Mouse (Mus musculus): Measurements from ENCODE around the gene Khsrp. TPM values are rescaled to one million over a fixed set of nuclear protein-coding genes. Genes with fewer than 3 reads are reported as not detected.

The Khsrp gene
- polyA plus RNA-seq, 1 experiment from 2014 or later = 40.0 TPM

Other genes starting within 250 kb of the Khsrp start
- 2.3 and 2.4 TPM in 2 replicates for gene Rfx2, start 200.5 kb downstream of the Khsrp start, polyA plus RNA-seq (2014; fragmentation: Nextera tagmentation; extraction: Ambion mirVana)
- gene Acsbg2, start 157.1 kb downstream of the Khsrp start, polyA plus RNA-seq (2014; fragmentation: Nextera tagmentation; extraction: Ambion mirVana) = not detected in 2 replicates
- gene 1700061G19Rik, start 156.0 kb downstream of the Khsrp start, polyA plus RNA-seq (2014; fragmentation: Nextera tagmentation; extraction: Ambion mirVana) = 0.13 and 0.22 TPM in 2 replicates
- gene Mllt1, start 96.1 kb downstream of the Khsrp start, polyA plus RNA-seq (2014; fragmentation: Nextera tagmentation; extraction: Ambion mirVana) = 26.8 and 27.2 TPM in 2 replicates
- not detected in 2 replicates for gene Acer1, start 49.4 kb downstream of the Khsrp start, polyA plus RNA-seq (2014; fragmentation: Nextera tagmentation; extraction: Ambion mirVana)
- 148 and 159 TPM in 2 replicates for gene Clpp, start 41.2 kb downstream of the Khsrp start, polyA plus RNA-seq (2014; fragmentation: Nextera tagmentation; extraction: Ambion mirVana)
- 39.5 and 40.2 TPM in 2 replicates for gene Alkbh7, start 34.2 kb downstream of the Khsrp start, polyA plus RNA-seq (2014; fragmentation: Nextera tagmentation; extraction: Ambion mirVana)
- not detected in 2 replicates for gene Pspn, start 31.5 kb downstream of the Khsrp start, polyA plus RNA-seq (2014; fragmentation: Nextera tagmentation; extraction: Ambion mirVana)
- gene Gtf2f1, start 20.2 kb downstream of the Khsrp start, polyA plus RNA-seq (2014; fragmentation: Nextera tagmentation; extraction: Ambion mirVana) = 70.1 and 71.1 TPM in 2 replicates
- 0.18 TPM in 1 of 2 replicates, not detected in the other for gene Gm17949, start 20.1 kb downstream of the Khsrp start, polyA plus RNA-seq (2014; fragmentation: Nextera tagmentation; extraction: Ambion mirVana)
- not detected in 2 replicates for gene Slc25a41, start 10.1 kb upstream of the Khsrp start, polyA plus RNA-seq (2014; fragmentation: Nextera tagmentation; extraction: Ambion mirVana)
- 5.1 and 5.3 TPM in 2 replicates for gene Crb3, start 27.6 kb upstream of the Khsrp start, polyA plus RNA-seq (2014; fragmentation: Nextera tagmentation; extraction: Ambion mirVana)
- gene Slc25a23, start 28.3 kb upstream of the Khsrp start, polyA plus RNA-seq (2014; fragmentation: Nextera tagmentation; extraction: Ambion mirVana) = 7.1 and 7.3 TPM in 2 replicates
- 1.5 and 1.6 TPM in 2 replicates for gene Dennd1c, start 47.0 kb upstream of the Khsrp start, polyA plus RNA-seq (2014; fragmentation: Nextera tagmentation; extraction: Ambion mirVana)
- gene Tubb4a, start 56.3 kb upstream of the Khsrp start, polyA plus RNA-seq (2014; fragmentation: Nextera tagmentation; extraction: Ambion mirVana) = 39.9 and 51.6 TPM in 2 replicates
- gene Tnfsf9, start 73.8 kb upstream of the Khsrp start, polyA plus RNA-seq (2014; fragmentation: Nextera tagmentation; extraction: Ambion mirVana) = 5.2 and 5.6 TPM in 2 replicates
- not detected in 2 replicates for gene Cd70, start 118.3 kb upstream of the Khsrp start, polyA plus RNA-seq (2014; fragmentation: Nextera tagmentation; extraction: Ambion mirVana)
- 0.25 TPM in 1 of 2 replicates, not detected in the other for gene Tnfsf14, start 162.7 kb upstream of the Khsrp start, polyA plus RNA-seq (2014; fragmentation: Nextera tagmentation; extraction: Ambion mirVana)
- 0.35 and 0.46 TPM in 2 replicates for gene C3, start 196.6 kb upstream of the Khsrp start, polyA plus RNA-seq (2014; fragmentation: Nextera tagmentation; extraction: Ambion mirVana)
- 26.9 and 27.6 TPM in 2 replicates for gene Gpr108, start 216.9 kb upstream of the Khsrp start, polyA plus RNA-seq (2014; fragmentation: Nextera tagmentation; extraction: Ambion mirVana)
- 25.3 and 27.2 TPM in 2 replicates for gene Trip10, start 217.9 kb upstream of the Khsrp start, polyA plus RNA-seq (2014; fragmentation: Nextera tagmentation; extraction: Ambion mirVana)
- gene Vav1, start 247.6 kb upstream of the Khsrp start, polyA plus RNA-seq (2014; fragmentation: Nextera tagmentation; extraction: Ambion mirVana) = 2.3 and 2.7 TPM in 2 replicates